Mouse (Mus musculus): Measurements from ENCODE around the gene Gemin7. TPM values are rescaled to one million over a fixed set of nuclear protein-coding genes. Genes with fewer than 3 reads are reported as not detected.

Gemin7 gene
- total RNA-seq, 2 experiments from 2014 or later = 43.7 to 47.1 TPM

DNA sequence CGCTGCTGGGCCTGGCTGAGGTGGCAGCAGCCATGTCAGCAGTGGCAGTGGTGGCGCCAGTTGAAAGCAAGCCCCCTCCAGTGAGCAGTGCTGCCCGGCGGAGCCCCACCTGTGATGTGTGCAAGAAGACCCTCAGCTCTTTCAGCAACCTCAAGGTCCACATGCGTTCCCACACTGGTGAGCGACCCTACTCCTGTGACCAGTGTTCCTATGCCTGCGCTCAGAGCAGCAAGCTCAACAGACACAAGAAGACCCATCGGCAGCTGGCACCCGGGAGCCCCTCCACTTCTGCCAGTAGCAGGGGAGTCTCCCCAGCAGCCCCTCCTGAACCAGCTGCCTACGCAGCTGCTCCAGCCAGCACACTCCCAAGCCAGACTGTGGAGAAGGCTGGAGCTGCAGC is 2.4 kb upstream of the Gemin7 start:
- no peak for DNase-seq (ENCODE audit: low spot score in 2 of 2)
- intact Hi-C loops (cut with DNase I) = no loop called here

DNA sequence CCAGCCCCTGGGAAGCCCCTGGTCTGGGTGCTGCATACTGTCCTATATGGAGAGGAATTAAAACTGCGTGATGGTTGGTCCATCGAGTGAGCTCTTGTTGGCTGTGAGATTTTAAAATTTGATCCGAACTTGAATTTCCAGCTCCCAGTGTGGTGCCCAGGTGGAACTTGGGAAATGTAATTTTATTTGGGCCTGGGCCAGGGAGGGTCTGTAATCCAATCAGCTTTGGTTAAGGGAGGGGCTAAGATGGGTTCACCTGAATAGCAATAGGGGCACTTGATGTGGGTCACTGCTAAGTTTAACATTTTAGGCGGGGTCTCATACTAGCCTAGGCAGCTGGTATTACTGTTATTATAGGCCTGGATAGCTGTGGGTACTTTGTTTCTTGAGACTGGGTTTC is 1.0 kb upstream of the Gemin7 start:
- intact Hi-C loops (cut with DNase I) = no loop called here
- DNase-seq (ENCODE audit: low spot score in 2 of 2) = no peak

- intact Hi-C loops (cut with DNase I) = no loop called here
- DNase-seq (ENCODE audit: low spot score in 2 of 2) = no peak
These were observed 551 bp upstream of the Gemin7 start for GRCm38 (mm10) chr7:19577877-19578414.

DNA sequence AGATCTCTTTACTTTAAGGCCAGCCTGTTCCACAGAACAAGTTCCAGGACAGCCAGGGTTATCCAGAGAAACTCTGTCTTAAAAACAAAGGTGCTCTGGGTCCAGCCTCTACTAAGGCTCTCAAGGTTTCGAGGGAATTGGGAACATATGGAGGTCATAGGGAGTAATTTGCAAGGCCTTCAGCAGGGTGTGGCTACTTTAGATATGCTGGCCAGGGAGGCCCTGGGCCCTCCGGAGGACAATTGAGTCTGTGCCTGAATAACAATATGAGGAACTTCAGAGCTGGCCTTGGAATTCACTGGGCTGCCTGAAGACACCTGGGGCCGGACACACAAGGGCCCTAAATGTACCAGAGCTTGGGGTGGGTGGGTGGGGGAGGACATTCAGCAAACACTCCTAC is 1.8 kb downstream of the Gemin7 start:
- no peak for DNase-seq (ENCODE audit: low spot score in 2 of 2)
- intact Hi-C loops (cut with DNase I) = no loop called here

- intact Hi-C loops (cut with DNase I) = loop anchor here (1.0 kb wide), 1 partner anchor 67 kb away; no protein-coding TSS in a partner anchor
- no peak for DNase-seq (ENCODE audit: low spot score in 2 of 2)
These were observed 3.6 kb downstream of the Gemin7 start for GRCm38 (mm10) chr7:19573776-19574140.

- DNase-seq (ENCODE audit: low spot score in 2 of 2) = peak; percentile 67 to 72
- intact Hi-C loops (cut with DNase I) = loop anchor here (1.0 kb wide), 1 partner anchor 67 kb away; no protein-coding TSS in a partner anchor
These were observed 4.2 kb downstream of the Gemin7 start for GRCm38 (mm10) chr7:19572926-19573775.

- DNase-seq (ENCODE audit: low spot score in 2 of 2) = no peak
- intact Hi-C loops (cut with DNase I) = no loop called here
These were observed 7.7 kb downstream of the Gemin7 start for GRCm38 (mm10) chr7:19569647-19570046.

GRCm38 (mm10) chr7:19567426-19567825 is 10.0 kb downstream of the Gemin7 start:
- intact Hi-C loops (cut with DNase I) = no loop called here
- DNase-seq (ENCODE audit: low spot score in 2 of 2) = no peak

DNA sequence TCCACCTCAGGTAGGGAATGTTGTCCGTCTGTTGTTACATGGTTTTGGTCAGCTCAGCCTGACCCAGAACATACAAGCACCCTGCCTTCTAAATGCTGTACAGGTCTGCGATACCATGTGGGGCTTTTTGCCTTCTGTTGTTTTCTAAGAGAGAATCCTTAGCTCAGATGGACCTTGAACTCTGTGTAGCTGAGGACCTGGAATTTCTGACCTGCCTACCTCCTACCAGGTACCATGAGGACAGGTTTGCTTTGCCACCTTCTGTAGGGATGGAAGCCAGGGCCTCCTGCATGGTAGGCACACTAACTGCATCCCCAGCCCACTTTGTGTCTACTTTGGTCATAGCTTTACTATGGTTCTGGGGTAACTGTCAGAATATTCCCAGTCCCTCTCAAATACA is 11.6 kb downstream of the Gemin7 start:
- intact Hi-C loops (cut with DNase I) = no loop called here
- no peak for DNase-seq (ENCODE audit: low spot score in 2 of 2)

DNA sequence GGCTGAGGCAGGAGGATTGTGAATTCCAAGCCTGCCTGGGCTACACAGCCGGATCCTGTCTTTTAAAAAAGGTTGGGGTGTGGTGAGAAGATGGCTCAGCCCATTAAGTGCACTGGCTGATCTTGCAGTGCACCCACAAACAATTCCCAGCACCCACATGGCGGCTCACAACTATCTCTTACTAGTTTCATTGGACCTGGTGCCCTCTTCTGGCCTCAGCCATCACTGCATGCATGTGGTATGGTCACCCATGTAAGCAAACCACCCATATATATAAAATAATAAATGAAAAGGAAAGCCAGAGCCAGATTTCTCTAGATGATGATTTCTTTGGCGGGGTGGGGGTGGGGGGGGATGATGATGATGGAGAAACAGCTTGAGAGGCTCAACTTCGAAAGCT is 12.9 kb downstream of the Gemin7 start:
- intact Hi-C loops (cut with DNase I) = loop anchor here (5.0 kb wide), 1 partner anchor 107 kb away; the partner anchor contains the start of gene Mark4

GRCm38 (mm10) chr7:19563884-19564283 is 13.5 kb downstream of the Gemin7 start:
- intact Hi-C loops (cut with DNase I) = loop anchor here (5.0 kb wide), 1 partner anchor 107 kb away; the partner anchor contains the start of gene Mark4
- no peak for DNase-seq (ENCODE audit: low spot score in 2 of 2)

More for the DNA sequence above, 12.9 kb downstream of the Gemin7 start:
- no peak for DNase-seq (ENCODE audit: low spot score in 2 of 2)

DNA sequence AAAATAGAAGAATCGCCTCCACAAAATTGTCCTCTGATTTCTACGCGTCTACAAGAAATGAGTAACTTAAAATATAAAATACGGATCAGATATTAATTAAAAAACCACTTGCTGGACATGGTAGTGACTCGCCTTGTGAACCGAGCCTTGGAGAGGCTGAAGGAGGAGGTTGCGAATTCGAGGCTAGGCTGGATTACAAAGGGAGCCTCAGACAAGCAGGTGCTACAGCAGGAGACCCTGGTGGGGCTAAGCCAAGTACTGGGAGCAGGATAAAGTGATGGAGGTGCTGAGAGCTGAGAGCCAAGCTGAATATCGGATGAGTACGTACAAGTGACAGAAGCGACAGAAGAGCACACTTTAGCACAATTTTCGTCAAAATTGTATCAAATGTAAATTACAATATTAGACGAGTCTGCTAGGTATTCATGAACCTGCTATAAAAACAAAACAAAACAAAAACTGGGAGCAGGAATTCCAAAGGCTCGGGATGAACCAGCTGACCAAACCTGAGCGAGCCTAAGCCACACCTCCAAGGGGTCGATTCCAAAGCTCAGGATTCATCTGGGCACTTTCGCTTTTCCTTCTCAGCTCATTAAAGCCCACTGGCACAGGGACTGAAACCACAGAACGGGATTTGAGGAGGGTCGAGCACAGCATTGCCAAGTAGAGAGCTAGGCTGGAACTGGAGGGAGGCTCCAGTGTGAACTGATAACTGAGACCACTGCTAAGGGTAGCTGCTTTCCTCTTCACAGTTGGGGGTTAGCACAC is 14.6 kb downstream of the Gemin7 start, which contains the start of gene Ppp1r37:
TSS of gene Ppp1r37 (minus strand) at position 434 of the 768 bp plus-strand sequence.
- intact Hi-C loops (cut with DNase I) = loop anchor here (5.0 kb wide), 1 partner anchor 106 kb away; the partner anchor contains the start of gene Mark4
- DNase-seq (ENCODE audit: low spot score in 2 of 2) = no peak

DNA sequence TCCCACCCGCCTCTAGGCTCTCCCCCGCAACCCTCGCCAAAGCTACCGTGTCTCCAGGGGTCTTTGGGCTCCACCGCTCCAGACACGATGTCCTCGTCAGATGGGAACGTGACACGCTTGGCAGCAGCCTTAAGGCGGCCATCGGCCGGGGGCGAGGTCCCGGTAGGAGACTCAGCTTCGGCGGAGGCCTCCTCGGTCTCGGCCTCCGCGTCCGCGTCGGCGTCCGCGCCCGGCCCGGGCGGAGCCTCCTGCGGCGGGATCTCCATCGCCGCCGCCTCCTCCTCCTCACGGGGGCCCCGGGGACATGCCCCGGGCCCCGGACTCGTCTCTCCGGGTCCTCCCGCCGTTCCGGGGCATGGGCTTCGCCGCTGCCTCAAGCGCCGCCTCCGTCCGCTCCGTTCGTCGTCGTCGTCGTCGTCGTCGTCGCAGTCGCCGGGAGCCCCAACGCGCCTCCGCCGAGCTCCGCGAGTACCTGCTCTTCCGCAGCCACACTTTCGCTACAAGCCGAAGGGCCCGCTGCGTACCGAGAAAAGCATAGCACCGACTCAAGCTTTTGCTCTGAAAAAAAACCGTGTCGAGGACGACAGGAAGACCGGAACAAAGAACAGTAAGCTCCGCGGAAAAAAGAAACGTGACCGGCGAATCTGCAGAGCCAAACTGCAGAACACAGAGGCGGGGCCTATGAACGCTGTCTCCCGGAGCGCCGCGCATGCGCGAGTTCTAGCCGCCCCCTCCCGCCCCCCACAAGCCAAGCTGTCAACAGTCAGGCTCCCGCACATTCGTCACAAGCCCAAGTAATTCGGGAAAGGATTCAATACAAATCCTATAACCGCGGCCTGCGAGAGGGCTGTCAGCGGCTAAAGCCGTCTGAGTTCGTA is 15.4 kb downstream of the Gemin7 start:
- peak; percentile 90 to 92 for DNase-seq (ENCODE audit: low spot score in 2 of 2)
- intact Hi-C loops (cut with DNase I) = loop anchor here (2.0 to 5.0 kb wide), 2 partner anchors 53 to 105 kb away; partner anchors contain the start of genes Bloc1s3, Mark4 and Trappc6a

DNA sequence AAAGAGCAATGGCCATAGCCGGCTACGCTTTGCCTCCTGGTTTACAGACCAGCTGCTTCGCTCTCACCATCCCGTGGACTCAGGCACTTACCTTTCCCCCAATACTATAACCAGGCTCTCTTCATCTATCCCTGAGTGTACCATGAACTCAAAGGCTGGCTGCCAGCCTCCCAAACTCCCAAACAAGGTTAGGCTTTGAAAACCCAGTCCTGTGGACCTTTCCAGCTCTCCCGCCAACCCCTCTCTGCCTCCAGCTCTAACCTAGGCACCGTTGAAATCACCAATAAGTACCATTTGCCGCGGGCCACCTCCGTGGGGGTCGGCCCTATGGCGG is 16.0 kb downstream of the Gemin7 start:
- intact Hi-C loops (cut with DNase I) = loop anchor here (2.0 to 5.0 kb wide), 2 partner anchors 53 to 104 kb away; partner anchors contain the start of genes Bloc1s3, Mark4 and Trappc6a

GRCm38 (mm10) chr7:19560491-19561260 is 16.7 kb downstream of the Gemin7 start:
- no peak for DNase-seq (ENCODE audit: low spot score in 2 of 2)
- intact Hi-C loops (cut with DNase I) = loop anchor here (2.0 to 5.0 kb wide), 2 partner anchors 52 to 103 kb away; partner anchors contain the start of genes Bloc1s3, Mark4 and Trappc6a

More for the DNA sequence above, 16.0 kb downstream of the Gemin7 start:
- no peak for DNase-seq (ENCODE audit: low spot score in 2 of 2)

- intact Hi-C loops (cut with DNase I) = no loop called here
These were observed 18.4 kb downstream of the Gemin7 start for GRCm38 (mm10) chr7:19558965-19559364.

DNA sequence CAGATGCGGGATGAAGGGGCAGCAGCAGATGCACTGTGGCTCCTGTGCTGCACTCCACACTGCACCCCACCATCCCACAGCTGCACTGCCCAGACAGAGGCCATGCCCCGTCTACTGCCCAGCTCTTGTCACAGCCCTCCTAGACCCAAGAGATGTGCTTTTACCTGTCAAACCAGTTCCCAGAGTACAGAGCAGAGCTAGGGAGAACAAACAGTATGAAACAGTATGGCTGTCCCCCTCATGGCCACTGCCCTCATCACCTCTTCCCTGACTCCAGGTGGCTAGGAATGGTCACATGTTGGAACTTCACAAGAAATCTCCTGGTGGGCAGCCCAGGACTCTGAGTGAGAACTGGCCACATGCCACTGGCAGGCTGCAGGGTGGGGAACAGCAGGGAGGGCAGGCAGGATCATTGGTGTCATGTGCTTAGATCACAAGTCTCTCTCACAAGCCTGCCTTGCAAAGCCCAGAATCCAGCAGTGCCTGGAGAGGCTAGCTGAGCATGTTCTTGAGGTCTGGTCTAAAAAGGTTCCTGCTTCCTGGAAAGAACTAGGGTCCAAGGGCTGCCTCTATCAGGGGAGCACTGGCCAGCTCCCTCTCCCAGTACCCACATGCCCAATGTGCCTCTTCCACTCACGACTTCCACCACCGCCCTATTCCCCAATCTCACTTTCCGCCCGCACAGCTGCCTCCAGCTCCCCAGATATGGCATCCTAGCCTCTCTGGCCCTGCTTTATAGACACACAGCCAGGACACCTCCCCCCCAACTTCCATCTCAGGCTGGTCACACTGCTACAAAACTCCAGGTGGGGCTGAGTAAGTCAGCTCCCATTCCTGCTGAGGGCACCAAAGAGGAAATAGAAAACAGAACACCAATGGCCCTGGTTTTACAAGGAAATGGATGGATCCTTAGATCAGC is 19.2 kb downstream of the Gemin7 start:
- intact Hi-C loops (cut with DNase I) = no loop called here
- peak in 1 of 2 experiments; percentile 65 for DNase-seq (ENCODE audit: low spot score in 2 of 2)

More at GRCm38 (mm10) chr7:19558965-19559364, 18.4 kb downstream of the Gemin7 start:
- no peak for DNase-seq (ENCODE audit: low spot score in 2 of 2)
